Mouse (Mus musculus) stomach, postnatal 0 days (tissue): ENCODE results near the gene Ptpn20.

Experiments
- CTCF ChIP-seq: IDR thresholded peaks from 2 replicates; pipeline ENCODE4 v1.5.1; 2016; ENCODE audit warnings: antibody characterized with exemption, low read depth, mild to moderate bottlenecking, moderate library complexity
- EP300 ChIP-seq: optimal IDR thresholded peaks from 2 replicates; pipeline ENCODE3; 2016; ENCODE audit warnings: antibody characterized with exemption

GRCm38 (mm10) chr14:33570737-33571136, 18.3 kb upstream of the Ptpn20 start:
- TF ChIP-seq CTCF = no peak
- TF ChIP-seq EP300 = no peak
